Mouse (Mus musculus): ENCODE data around the gene Esp1. TPM values are rescaled to one million over a fixed set of nuclear protein-coding genes. Genes with fewer than 3 reads are reported as not detected.

Esp1 gene
- polyA plus RNA-seq (2014; fragmentation: Illumina TruSeq; extraction: RNeasy Lipid Tissue Mini Kit (QIAGEN cat#74804); ENCODE audit: low read depth, low replicate concordance): not detected

DNA sequence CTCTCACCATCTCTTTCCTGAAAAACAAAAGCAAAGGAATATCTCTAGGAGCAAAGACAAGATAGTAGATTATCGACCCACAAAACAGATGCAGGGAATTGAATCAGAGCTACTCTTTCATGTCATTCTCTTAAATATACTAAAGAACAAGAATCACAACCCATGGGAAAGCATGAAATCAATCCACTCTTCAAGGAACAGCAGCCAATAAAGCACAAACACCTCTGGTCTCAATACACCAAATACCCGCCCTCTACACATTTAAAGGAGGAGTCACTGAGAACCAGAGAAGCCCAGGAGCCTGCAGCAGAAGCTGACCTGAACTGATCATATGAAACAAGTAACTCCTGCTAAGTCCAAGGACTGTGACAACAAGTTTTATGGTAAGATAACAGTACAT is at the start of gene Esp1:
TSS of gene Esp1 (plus strand) at position 301 of the 400 bp plus-strand sequence.

Other genes with a start within 250 kb of the Esp1 start
- not detected for gene Esp8, start 207.1 kb upstream of the Esp1 start, polyA plus RNA-seq (2014; fragmentation: Illumina TruSeq; extraction: RNeasy Lipid Tissue Mini Kit (QIAGEN cat#74804); ENCODE audit: low read depth, low replicate concordance)
- gene Esp6, start 165.6 kb upstream of the Esp1 start, polyA plus RNA-seq (2014; fragmentation: Illumina TruSeq; extraction: RNeasy Lipid Tissue Mini Kit (QIAGEN cat#74804); ENCODE audit: low read depth, low replicate concordance): not detected
- not detected for gene Esp4, start 128.5 kb upstream of the Esp1 start, polyA plus RNA-seq (2014; fragmentation: Illumina TruSeq; extraction: RNeasy Lipid Tissue Mini Kit (QIAGEN cat#74804); ENCODE audit: low read depth, low replicate concordance)
- gene Esp3, start 95.0 kb upstream of the Esp1 start, polyA plus RNA-seq (2014; fragmentation: Illumina TruSeq; extraction: RNeasy Lipid Tissue Mini Kit (QIAGEN cat#74804); ENCODE audit: low read depth, low replicate concordance): not detected
- gene Crisp2, start 79.9 kb downstream of the Esp1 start, polyA plus RNA-seq (2014; fragmentation: Illumina TruSeq; extraction: RNeasy Lipid Tissue Mini Kit (QIAGEN cat#74804); ENCODE audit: low read depth, low replicate concordance): not detected
- not detected for gene Rhag, start 84.0 kb downstream of the Esp1 start, polyA plus RNA-seq (2014; fragmentation: Illumina TruSeq; extraction: RNeasy Lipid Tissue Mini Kit (QIAGEN cat#74804); ENCODE audit: low read depth, low replicate concordance)
- 0.89 TPM for gene 9130008F23Rik, start 153.4 kb downstream of the Esp1 start, polyA plus RNA-seq (2014; fragmentation: Illumina TruSeq; extraction: RNeasy Lipid Tissue Mini Kit (QIAGEN cat#74804); ENCODE audit: low read depth, low replicate concordance)
- not detected for gene Glyatl3, start 187.2 kb downstream of the Esp1 start, polyA plus RNA-seq (2014; fragmentation: Illumina TruSeq; extraction: RNeasy Lipid Tissue Mini Kit (QIAGEN cat#74804); ENCODE audit: low read depth, low replicate concordance)
- gene Mut, start 207.6 kb downstream of the Esp1 start, polyA plus RNA-seq (2014; fragmentation: Illumina TruSeq; extraction: RNeasy Lipid Tissue Mini Kit (QIAGEN cat#74804); ENCODE audit: low read depth, low replicate concordance): 94.2 TPM
- gene Cenpq, start 207.9 kb downstream of the Esp1 start, polyA plus RNA-seq (2014; fragmentation: Illumina TruSeq; extraction: RNeasy Lipid Tissue Mini Kit (QIAGEN cat#74804); ENCODE audit: low read depth, low replicate concordance): 8.7 TPM

All from heart, adult 10 weeks (tissue).